Mouse (Mus musculus): ENCODE results near the gene Prmt3. TPM values are rescaled to one million over a fixed set of nuclear protein-coding genes. Genes with fewer than 3 reads are reported as not detected.
A peak's percentile ranks its signal among the peaks of the same experiment; 100 is the strongest.

Prmt3 gene
- total RNA-seq, 2 experiments from 2014 or later, result 34.6 to 36.5 TPM

- DNase-seq (ENCODE audit: low spot score in 2 of 2), result no peak
Observed at GRCm38 (mm10) chr7:49787383-49787645, 9.2 kb downstream of the Prmt3 start.

- no peak for DNase-seq (ENCODE audit: low spot score in 2 of 2)
Observed at GRCm38 (mm10) chr7:49794304-49794703, 16.2 kb downstream of the Prmt3 start.

GRCm38 (mm10) chr7:49797171-49797570 lies 19.0 kb downstream of the Prmt3 start:
- no peak for DNase-seq (ENCODE audit: low spot score in 2 of 2)

GRCm38 (mm10) chr7:49803511-49803910 lies 25.4 kb downstream of the Prmt3 start:
- no peak for DNase-seq (ENCODE audit: low spot score in 2 of 2)

- DNase-seq (ENCODE audit: low spot score in 2 of 2), result no peak
Observed at GRCm38 (mm10) chr7:49804638-49805165, 26.6 kb downstream of the Prmt3 start.

GRCm38 (mm10) chr7:49805618-49806017 lies 27.5 kb downstream of the Prmt3 start:
- no peak for DNase-seq (ENCODE audit: low spot score in 2 of 2)

- no peak for DNase-seq (ENCODE audit: low spot score in 2 of 2)
Observed at GRCm38 (mm10) chr7:49807093-49807682, 29.0 kb downstream of the Prmt3 start.

- no peak for DNase-seq (ENCODE audit: low spot score in 2 of 2)
Observed at GRCm38 (mm10) chr7:49807846-49808622, 29.9 kb downstream of the Prmt3 start.

GRCm38 (mm10) chr7:49809100-49809499 lies 31.0 kb downstream of the Prmt3 start:
- no peak for DNase-seq (ENCODE audit: low spot score in 2 of 2)

- no peak for DNase-seq (ENCODE audit: low spot score in 2 of 2)
Observed at GRCm38 (mm10) chr7:49809562-49809961, 31.4 kb downstream of the Prmt3 start.

- DNase-seq (ENCODE audit: low spot score in 2 of 2), result peak in 1 of 2 experiments; percentile 14
Observed at GRCm38 (mm10) chr7:49811346-49811745, 33.2 kb downstream of the Prmt3 start.

- DNase-seq (ENCODE audit: low spot score in 2 of 2), result no peak
Observed at GRCm38 (mm10) chr7:49819393-49819792, 41.2 kb downstream of the Prmt3 start.

- DNase-seq (ENCODE audit: low spot score in 2 of 2), result no peak
Observed at GRCm38 (mm10) chr7:49821370-49821769, 43.2 kb downstream of the Prmt3 start.

- DNase-seq (ENCODE audit: low spot score in 2 of 2), result no peak
Observed at GRCm38 (mm10) chr7:49822028-49822427, 43.9 kb downstream of the Prmt3 start.

- DNase-seq (ENCODE audit: low spot score in 2 of 2), result no peak
Observed at GRCm38 (mm10) chr7:49823595-49823994, 45.4 kb downstream of the Prmt3 start.

- no peak for DNase-seq (ENCODE audit: low spot score in 2 of 2)
Observed at GRCm38 (mm10) chr7:49824043-49824442, 45.9 kb downstream of the Prmt3 start.

GRCm38 (mm10) chr7:49824581-49824980 lies 46.4 kb downstream of the Prmt3 start:
- no peak for DNase-seq (ENCODE audit: low spot score in 2 of 2)

- no peak for DNase-seq (ENCODE audit: low spot score in 2 of 2)
Observed at GRCm38 (mm10) chr7:49825492-49825891, 47.3 kb downstream of the Prmt3 start.

- no peak for DNase-seq (ENCODE audit: low spot score in 2 of 2)
Observed at GRCm38 (mm10) chr7:49827920-49828319, 49.8 kb downstream of the Prmt3 start.

- DNase-seq (ENCODE audit: low spot score in 2 of 2), result peak in 1 of 2 experiments; percentile 29
Observed at GRCm38 (mm10) chr7:49842366-49843282, 64.5 kb downstream of the Prmt3 start.

GRCm38 (mm10) chr7:49843304-49843933 lies 65.3 kb downstream of the Prmt3 start:
- no peak for DNase-seq (ENCODE audit: low spot score in 2 of 2)

All from left cerebral cortex, adult 18-20 months (tissue).